Mouse (Mus musculus) adrenal gland, postnatal 14 days (tissue): Measurements from ENCODE around the gene Slc4a2. TPM values are rescaled to one million over a fixed set of nuclear protein-coding genes. Genes with fewer than 3 reads are reported as not detected.

Experiments used
- DNase-seq: peaks from one replicate; pipeline ENCODE4 v3.0.0; 2021; ENCODE audit warnings: mixed read lengths
- long read RNA-seq, 2 experiments: library from polyadenylated mRNA; stranded (forward); transcript quantifications; one replicate each; pipeline ENCODE4 v2.0.0; 2021
- total RNA-seq: library from RNA; stranded (reverse); gene quantifications from 2 replicates; pipeline ENCODE4 v1.2.3, GENCODE M21; 2021

Slc4a2 gene
- 57.6 and 60.5 TPM in 2 replicates for total RNA-seq
- long read RNA-seq, experiment 1, full-length matches to known transcripts: 20 of 43 reads
- long read RNA-seq, experiment 1, partial matches to known transcripts: 13 of 43 reads
- long read RNA-seq, experiment 1, other reads (novel, unspliced or antisense): 10 of 43 reads
- long read RNA-seq, experiment 2, full-length matches to known transcripts: 35 of 62 reads
- long read RNA-seq, experiment 2, partial matches to known transcripts: 9 of 62 reads
- long read RNA-seq, experiment 2, other reads (novel, unspliced or antisense): 18 of 62 reads

- peak; percentile 98 for DNase-seq
Measured at GRCm38 (mm10) chr5:24423129-24424003, at the start of gene Slc4a2, which contains the start of gene Cdk5. Gene Slc4a2 (plus strand): TSS chr5:24423837. Gene Cdk5 (minus strand): TSS chr5:24423530.

DNA sequence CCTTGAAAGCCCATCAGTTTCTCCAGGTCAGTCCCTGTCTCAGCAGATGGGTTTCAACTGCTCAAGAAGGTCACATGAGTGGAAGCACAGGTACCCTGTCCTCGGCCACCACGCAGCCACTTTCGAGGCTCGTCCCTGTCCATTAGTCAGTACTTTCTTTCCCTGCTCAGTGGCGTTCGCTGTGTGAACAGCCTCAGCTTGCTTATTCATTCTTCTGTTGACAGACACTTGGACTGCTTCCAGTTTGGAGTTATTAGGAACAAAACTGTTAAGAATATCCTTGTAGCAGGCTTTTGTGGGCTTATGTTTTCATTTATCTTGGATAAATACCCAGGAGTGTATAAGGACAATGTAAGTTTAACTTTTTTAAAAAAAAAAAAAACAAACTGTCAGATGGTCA lies 49.4 kb upstream of the Slc4a2 start:
- DNase-seq: no peak

GRCm38 (mm10) chr5:24374666-24375328 lies 48.8 kb upstream of the Slc4a2 start:
- no peak for DNase-seq

GRCm38 (mm10) chr5:24378700-24379099 lies 44.9 kb upstream of the Slc4a2 start:
- no peak for DNase-seq

GRCm38 (mm10) chr5:24379501-24379900 lies 44.1 kb upstream of the Slc4a2 start:
- no peak for DNase-seq

- no peak for DNase-seq
Measured at GRCm38 (mm10) chr5:24380499-24380898, 43.1 kb upstream of the Slc4a2 start.

DNA sequence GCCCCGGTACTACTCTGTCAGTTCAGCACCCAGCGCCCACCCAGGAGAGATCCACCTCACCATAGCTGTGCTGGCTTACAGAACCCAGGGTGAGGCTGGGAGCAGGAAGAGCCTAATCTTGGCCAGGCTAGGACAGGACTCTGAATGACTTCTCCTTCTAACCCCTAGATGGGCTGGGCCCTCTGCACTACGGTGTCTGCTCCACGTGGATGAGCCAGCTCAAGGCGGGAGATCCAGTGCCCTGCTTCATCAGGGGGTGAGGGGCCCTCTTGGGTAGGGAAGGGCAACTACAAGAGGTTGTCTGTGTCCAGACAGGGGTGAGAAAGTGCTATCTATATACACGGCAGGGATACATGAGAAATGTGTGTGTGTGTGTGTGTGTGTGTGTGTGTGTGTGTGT lies 42.2 kb upstream of the Slc4a2 start:
- DNase-seq: no peak

DNA sequence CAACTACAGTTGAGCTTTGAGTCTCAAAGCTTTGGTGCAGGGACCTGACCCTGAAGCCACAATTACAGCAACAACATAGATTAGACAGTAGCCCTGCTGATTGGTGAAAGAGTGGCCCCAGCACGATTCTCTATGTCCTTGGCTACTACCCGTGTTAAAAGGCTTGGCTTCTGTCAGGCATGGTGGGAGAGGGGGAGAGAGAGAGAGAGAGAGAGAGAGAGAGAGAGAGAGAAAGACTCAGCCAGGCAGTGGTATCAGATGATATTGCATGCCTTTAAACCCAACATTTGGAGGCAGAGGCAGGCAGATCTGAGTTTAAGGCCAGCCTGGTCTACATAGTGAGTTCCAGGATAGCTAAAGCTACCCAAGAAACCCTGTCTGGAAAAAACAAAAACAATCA lies 41.6 kb upstream of the Slc4a2 start:
- no peak for DNase-seq

DNA sequence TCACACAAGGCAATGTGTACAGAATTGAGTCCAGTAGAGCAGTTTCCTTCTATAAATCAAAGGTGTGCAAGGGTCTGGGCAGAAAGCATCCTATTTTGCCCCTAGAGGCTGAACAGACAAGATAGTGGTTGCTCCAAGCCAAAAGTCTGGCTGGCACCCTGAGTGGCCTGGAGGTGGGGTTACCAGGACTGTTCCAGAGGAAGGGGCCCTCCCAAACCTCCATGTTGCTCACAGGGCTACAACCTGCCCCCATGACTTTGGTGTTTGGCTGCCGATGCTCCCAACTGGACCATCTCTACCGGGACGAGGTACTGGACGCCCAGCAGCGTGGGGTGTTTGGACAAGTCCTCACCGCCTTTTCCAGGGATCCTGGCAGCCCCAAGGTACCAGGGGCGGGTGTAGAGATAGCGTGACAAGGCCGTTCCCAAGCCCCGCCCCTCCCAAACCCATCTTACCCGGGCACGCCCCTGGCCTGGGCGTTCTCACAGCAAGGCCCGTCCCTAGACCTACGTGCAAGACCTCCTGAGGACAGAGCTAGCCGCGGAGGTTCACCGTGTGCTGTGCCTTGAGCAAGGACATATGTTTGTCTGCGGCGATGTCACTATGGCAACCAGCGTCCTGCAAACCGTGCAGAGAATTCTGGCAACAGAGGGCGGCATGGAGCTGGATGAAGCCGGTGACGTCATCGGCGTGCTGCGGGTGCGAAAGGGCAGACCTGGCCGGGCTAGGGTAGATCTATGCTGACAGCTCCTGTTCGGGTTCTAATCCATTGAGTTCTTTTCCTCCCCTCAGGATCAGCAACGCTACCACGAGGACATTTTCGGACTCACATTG lies 40.4 kb upstream of the Slc4a2 start:
- DNase-seq: peak; percentile 96

DNA sequence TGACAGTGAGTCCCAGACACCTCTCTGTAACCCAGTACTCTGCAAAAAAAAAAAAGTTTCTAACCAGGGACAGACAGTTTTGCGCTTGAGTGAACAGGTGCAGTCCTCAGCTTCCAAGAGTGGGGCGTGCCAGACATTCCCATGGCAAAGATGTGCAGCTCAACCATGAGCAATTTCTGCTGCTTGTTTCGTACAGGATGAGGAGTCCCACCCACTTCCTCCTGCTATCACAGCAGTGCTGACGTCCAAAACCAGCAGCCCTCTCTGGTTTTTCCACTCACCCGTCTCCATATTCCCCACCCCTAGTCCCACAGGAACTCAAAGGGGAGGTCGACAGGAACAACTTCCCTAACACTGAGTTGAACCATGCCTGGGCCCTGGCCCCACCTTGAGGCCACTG lies 39.2 kb upstream of the Slc4a2 start:
- no peak for DNase-seq

DNA sequence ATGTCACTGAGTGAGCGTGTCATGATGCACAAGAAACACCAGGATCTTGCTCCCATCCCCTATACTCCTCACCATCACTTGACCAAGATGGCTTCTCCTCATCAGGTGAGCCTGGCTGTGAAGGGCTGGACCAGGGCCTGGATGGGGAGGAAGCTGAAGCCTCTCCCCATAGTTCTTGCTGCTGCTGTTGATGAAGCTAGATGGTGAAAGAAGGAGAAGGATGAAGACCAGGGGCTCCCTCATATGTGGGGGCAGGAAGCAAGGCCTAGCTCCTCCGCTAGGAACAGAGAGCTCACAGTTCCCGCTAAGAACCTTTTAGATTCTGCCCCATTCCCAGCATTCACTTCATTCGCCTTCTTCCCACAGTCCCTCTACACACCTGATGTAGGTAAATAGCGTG lies 38.3 kb upstream of the Slc4a2 start:
- DNase-seq: no peak

GRCm38 (mm10) chr5:24385887-24386550 lies 37.6 kb upstream of the Slc4a2 start:
- no peak for DNase-seq

DNA sequence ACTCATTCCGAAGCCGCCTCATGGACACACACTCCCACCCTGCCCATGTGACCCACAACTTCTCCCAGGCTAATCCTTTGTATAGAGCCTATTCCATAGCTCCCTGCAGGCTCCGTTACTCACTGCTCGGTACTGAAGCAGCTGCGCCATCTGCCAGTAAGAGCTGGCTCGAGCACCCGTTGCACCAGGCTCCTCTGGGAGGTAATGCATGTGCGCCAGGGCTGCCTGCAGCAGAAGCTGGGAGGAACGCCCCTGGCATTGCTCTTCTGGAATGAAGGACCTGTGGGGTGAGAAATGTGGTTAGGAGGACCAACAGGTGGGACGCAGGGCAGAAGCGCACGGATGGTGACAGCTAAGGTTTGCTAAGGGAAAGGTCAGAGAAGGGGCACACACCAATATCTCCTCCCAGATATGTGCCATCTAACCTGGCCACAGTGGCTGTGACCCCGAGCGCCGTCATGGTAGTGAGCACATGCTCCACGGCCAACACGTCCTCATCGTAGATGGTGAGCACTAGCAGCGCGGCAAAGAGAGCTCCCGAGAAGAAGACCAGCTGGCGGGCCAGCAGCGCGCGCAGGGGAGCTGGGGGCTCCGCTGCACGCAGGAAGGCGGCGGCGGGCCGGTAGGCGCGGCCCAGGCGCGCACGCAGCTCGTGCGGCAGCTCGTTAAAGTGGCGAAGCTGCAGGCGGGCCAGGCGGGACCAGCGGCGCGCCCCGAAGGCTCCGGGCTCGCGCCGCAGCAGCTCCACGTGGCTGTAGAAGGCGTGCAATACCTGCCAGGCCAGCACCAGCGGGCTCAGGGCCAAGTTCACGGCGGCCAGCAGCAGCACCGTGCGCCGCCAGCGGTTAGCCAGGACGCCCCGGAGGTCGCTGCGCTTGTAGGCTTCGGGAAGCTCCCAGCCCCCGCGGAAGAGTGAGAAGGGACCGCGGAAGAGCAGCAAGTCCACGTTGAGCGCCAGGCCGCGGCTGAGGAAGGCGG lies 36.1 kb upstream of the Slc4a2 start:
- peak; percentile 79 for DNase-seq

GRCm38 (mm10) chr5:24388246-24388915 lies 35.3 kb upstream of the Slc4a2 start:
- DNase-seq: no peak

DNA sequence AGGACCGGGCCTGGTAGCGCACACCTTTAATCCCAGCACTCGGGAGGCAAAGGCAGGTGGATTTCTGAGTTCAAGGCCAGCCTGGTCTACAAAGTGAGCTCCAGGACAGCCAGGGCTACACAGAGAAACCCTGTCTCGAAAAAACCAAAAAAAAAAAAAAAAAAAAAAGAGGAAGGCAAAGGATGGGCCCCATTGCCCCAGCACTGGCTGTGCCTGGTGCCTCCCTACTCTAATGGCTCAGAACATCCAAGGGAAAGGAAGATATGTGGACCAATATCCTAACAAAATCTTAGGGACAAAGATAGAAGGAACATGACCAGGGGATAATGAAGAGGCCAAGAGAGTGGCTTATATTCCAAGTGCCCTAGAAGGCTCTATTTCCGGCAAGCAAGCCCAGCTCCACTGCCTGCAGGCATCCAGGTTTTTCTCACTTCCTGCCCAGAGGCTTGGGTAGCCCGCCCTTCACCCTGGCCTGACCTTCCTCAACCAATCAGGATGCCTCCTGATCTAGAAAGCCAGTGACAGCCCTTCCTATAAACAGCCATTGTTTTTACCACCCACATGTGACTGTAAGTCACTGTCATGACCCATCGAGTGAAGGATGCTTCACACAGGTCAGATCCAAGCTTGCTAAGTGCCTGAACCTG lies 34.5 kb upstream of the Slc4a2 start:
- DNase-seq: peak; percentile 47

GRCm38 (mm10) chr5:24389658-24390020 lies 34.0 kb upstream of the Slc4a2 start:
- no peak for DNase-seq

DNA sequence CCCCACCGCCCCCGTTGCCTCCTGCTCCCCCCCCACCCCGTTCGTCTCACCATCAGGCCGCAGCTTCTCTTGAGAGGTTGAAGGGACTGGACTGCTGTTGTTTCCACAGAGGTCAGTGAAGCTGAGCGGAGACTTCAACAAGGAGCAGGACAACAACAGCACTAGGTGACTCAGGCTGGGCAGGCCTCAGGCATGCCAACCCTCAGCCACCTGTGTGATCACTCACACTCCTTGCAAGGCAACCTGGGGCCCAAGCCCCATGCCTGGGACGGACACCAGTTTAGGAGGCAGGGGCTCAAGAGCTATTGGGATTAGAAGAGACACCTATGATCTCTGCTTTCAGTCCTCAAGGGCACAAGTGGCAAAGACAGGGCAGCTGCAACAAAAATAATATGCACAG lies 31.8 kb upstream of the Slc4a2 start, which contains the start of gene Atg9b:
Gene Atg9b (minus strand): TSS at position 280 of the 400 bp plus-strand sequence.
- DNase-seq: no peak

GRCm38 (mm10) chr5:24392724-24393123 lies 30.9 kb upstream of the Slc4a2 start:
- DNase-seq: no peak

- peak; percentile 93 for DNase-seq
Measured at GRCm38 (mm10) chr5:24393392-24393997, 30.1 kb upstream of the Slc4a2 start, which contains the start of gene Abcb8. Gene Abcb8 (plus strand): TSS chr5:24393663.
